Mouse (Mus musculus): ENCODE results near the gene BC051019. TPM values are rescaled to one million over a fixed set of nuclear protein-coding genes. Genes with fewer than 3 reads are reported as not detected.

Gene BC051019
- polyA plus RNA-seq, 1 experiment from 2014 or later: 0.37 TPM

GRCm38 (mm10) chr7:109680879-109681278 is 42.8 kb downstream of the BC051019 start:
- H3K9ac ChIP-seq (ENCODE audit: low read depth, low read length): no peak overlapping the region
- WGBS: 100% methylated on average over 1 of the region's 1 CpGs

GRCm38 (mm10) chr7:109680284-109680683 is 43.4 kb downstream of the BC051019 start:
- no peaks in the 10 kb centered on the region for H3K4me1 ChIP-seq (replicated peaks; ENCODE audit: control insufficient read depth, insufficient read depth, low read length)
- H3K9me3 ChIP-seq (ENCODE audit: control insufficient read depth, low read length): no peaks in the 10 kb centered on the region
- no peak overlapping the region for H3K4me3 ChIP-seq (ENCODE audit: low read depth, low read length)
- WGBS: 88% methylated on average over 2 of the region's 2 CpGs
- H3K9ac ChIP-seq (ENCODE audit: low read depth, low read length): no peak overlapping the region
- H3K36me3 ChIP-seq (ENCODE audit: control insufficient read depth, insufficient read depth, low read length): no peaks in the 10 kb centered on the region
- H3K27me3 ChIP-seq (ENCODE audit: control insufficient read depth, insufficient read depth, low read length): no peaks in the 10 kb centered on the region
- no peak overlapping the region for H3K4me2 ChIP-seq (replicated peaks; ENCODE audit: low read depth, low read length)
- no peak for DNase-seq (ENCODE audit: low spot score)
- no peak for ATAC-seq (ENCODE audit: low FRiP score)
- H3K27ac ChIP-seq (ENCODE audit: low read depth, low read length): no peak overlapping the region

More at GRCm38 (mm10) chr7:109680879-109681278, 42.8 kb downstream of the BC051019 start:
- DNase-seq (ENCODE audit: low spot score) (no peak), ATAC-seq (ENCODE audit: low FRiP score) (no peak)
- Histone ChIP-seq H3K36me3 (ENCODE audit: control insufficient read depth, insufficient read depth, low read length) (no peaks in the 10 kb centered on the region), H3K4me1 (replicated peaks; ENCODE audit: control insufficient read depth, insufficient read depth, low read length) (no peaks in the 10 kb centered on the region), H3K27ac (ENCODE audit: low read depth, low read length) (no peak overlapping the region), H3K9me3 (ENCODE audit: control insufficient read depth, low read length) (no peaks in the 10 kb centered on the region), H3K27me3 (ENCODE audit: control insufficient read depth, insufficient read depth, low read length) (no peaks in the 10 kb centered on the region), H3K4me3 (ENCODE audit: low read depth, low read length) (no peak overlapping the region), H3K4me2 (replicated peaks; ENCODE audit: low read depth, low read length) (no peak overlapping the region)

GRCm38 (mm10) chr7:109674944-109675628 is 48.6 kb downstream of the BC051019 start:
- whole genome bisulfite sequencing: 80% methylated on average over 4 of the region's 4 CpGs
- DNase-seq (ENCODE audit: low spot score): no peak
- H3K27ac ChIP-seq (ENCODE audit: low read depth, low read length): no peak overlapping the region

GRCm38 (mm10) chr7:109671581-109672471 is 51.8 kb downstream of the BC051019 start:
- ATAC-seq (ENCODE audit: low FRiP score): peak; percentile 96
- no peaks in the 10 kb centered on the region for H3K27me3 ChIP-seq (ENCODE audit: control insufficient read depth, insufficient read depth, low read length)
- H3K4me1 ChIP-seq (replicated peaks; ENCODE audit: control insufficient read depth, insufficient read depth, low read length): no peaks in the 10 kb centered on the region
- H3K27ac ChIP-seq (ENCODE audit: low read depth, low read length): peak overlapping the region; percentile 75
- no peaks in the 10 kb centered on the region for H3K36me3 ChIP-seq (ENCODE audit: control insufficient read depth, insufficient read depth, low read length)
- no peaks in the 10 kb centered on the region for H3K9me3 ChIP-seq (ENCODE audit: control insufficient read depth, low read length)
- H3K9ac ChIP-seq (ENCODE audit: low read depth, low read length): peak overlapping the region; percentile 81
- WGBS: 1% methylated on average over 36 of the region's 44 CpGs
- H3K4me3 ChIP-seq (ENCODE audit: low read depth, low read length): peak overlapping the region; percentile 59
- DNase-seq (ENCODE audit: low spot score): peak; percentile 78
- peak overlapping the region; percentile 97 for H3K4me2 ChIP-seq (replicated peaks; ENCODE audit: low read depth, low read length)

More at GRCm38 (mm10) chr7:109674944-109675628, 48.6 kb downstream of the BC051019 start:
- no peak overlapping the region for H3K9ac ChIP-seq (ENCODE audit: low read depth, low read length)
- no peak overlapping the region for H3K4me2 ChIP-seq (replicated peaks; ENCODE audit: low read depth, low read length)
- no peaks in the 10 kb centered on the region for H3K9me3 ChIP-seq (ENCODE audit: control insufficient read depth, low read length)
- ATAC-seq (ENCODE audit: low FRiP score): no peak
- H3K27me3 ChIP-seq (ENCODE audit: control insufficient read depth, insufficient read depth, low read length): no peaks in the 10 kb centered on the region
- H3K4me3 ChIP-seq (ENCODE audit: low read depth, low read length): no peak overlapping the region
- no peaks in the 10 kb centered on the region for H3K36me3 ChIP-seq (ENCODE audit: control insufficient read depth, insufficient read depth, low read length)
- no peaks in the 10 kb centered on the region for H3K4me1 ChIP-seq (replicated peaks; ENCODE audit: control insufficient read depth, insufficient read depth, low read length)

- no peaks in the 10 kb centered on the region for H3K4me1 ChIP-seq (replicated peaks; ENCODE audit: control insufficient read depth, insufficient read depth, low read length)
- no peaks in the 10 kb centered on the region for H3K36me3 ChIP-seq (ENCODE audit: control insufficient read depth, insufficient read depth, low read length)
- DNase-seq (ENCODE audit: low spot score) (no peak), ATAC-seq (ENCODE audit: low FRiP score) (no peak)
- no peak overlapping the region for H3K4me3 ChIP-seq (ENCODE audit: low read depth, low read length)
- H3K9me3 ChIP-seq (ENCODE audit: control insufficient read depth, low read length): no peaks in the 10 kb centered on the region
- no peaks in the 10 kb centered on the region for H3K27me3 ChIP-seq (ENCODE audit: control insufficient read depth, insufficient read depth, low read length)
- 83% methylated on average over 5 of the region's 5 CpGs for WGBS
- no peak overlapping the region for H3K9ac ChIP-seq (ENCODE audit: low read depth, low read length)
- no peak overlapping the region for H3K27ac ChIP-seq (ENCODE audit: low read depth, low read length)
- no peak overlapping the region for H3K4me2 ChIP-seq (replicated peaks; ENCODE audit: low read depth, low read length)
These were observed 54.1 kb downstream of the BC051019 start for GRCm38 (mm10) chr7:109669426-109670170.

GRCm38 (mm10) chr7:109666664-109667063 is 57.0 kb downstream of the BC051019 start:
- H3K4me2 ChIP-seq (replicated peaks; ENCODE audit: low read depth, low read length): no peak overlapping the region
- H3K27ac ChIP-seq (ENCODE audit: low read depth, low read length): no peak overlapping the region
- no peaks in the 10 kb centered on the region for H3K9me3 ChIP-seq (ENCODE audit: control insufficient read depth, low read length)
- H3K4me1 ChIP-seq (replicated peaks; ENCODE audit: control insufficient read depth, insufficient read depth, low read length): no peaks in the 10 kb centered on the region
- ATAC-seq (ENCODE audit: low FRiP score) (no peak), DNase-seq (ENCODE audit: low spot score) (no peak)
- 79% methylated on average over 5 of the region's 5 CpGs for WGBS
- no peaks in the 10 kb centered on the region for H3K27me3 ChIP-seq (ENCODE audit: control insufficient read depth, insufficient read depth, low read length)
- H3K9ac ChIP-seq (ENCODE audit: low read depth, low read length): no peak overlapping the region
- no peaks in the 10 kb centered on the region for H3K36me3 ChIP-seq (ENCODE audit: control insufficient read depth, insufficient read depth, low read length)
- no peak overlapping the region for H3K4me3 ChIP-seq (ENCODE audit: low read depth, low read length)

GRCm38 (mm10) chr7:109662626-109663025 is 61.0 kb downstream of the BC051019 start:
- no peak overlapping the region for H3K9ac ChIP-seq (ENCODE audit: low read depth, low read length)
- DNase-seq (ENCODE audit: low spot score) (no peak), ATAC-seq (ENCODE audit: low FRiP score) (no peak)
- no peak overlapping the region for H3K4me2 ChIP-seq (replicated peaks; ENCODE audit: low read depth, low read length)
- H3K27ac ChIP-seq (ENCODE audit: low read depth, low read length): no peak overlapping the region
- H3K27me3 ChIP-seq (ENCODE audit: control insufficient read depth, insufficient read depth, low read length): no peaks in the 10 kb centered on the region
- no peaks in the 10 kb centered on the region for H3K9me3 ChIP-seq (ENCODE audit: control insufficient read depth, low read length)
- no peak overlapping the region for H3K4me3 ChIP-seq (ENCODE audit: low read depth, low read length)
- H3K36me3 ChIP-seq (ENCODE audit: control insufficient read depth, insufficient read depth, low read length): no peaks in the 10 kb centered on the region
- 87% methylated on average over 4 of the region's 4 CpGs for WGBS
- no peaks in the 10 kb centered on the region for H3K4me1 ChIP-seq (replicated peaks; ENCODE audit: control insufficient read depth, insufficient read depth, low read length)

Data from hindbrain, embryonic 11.5 days (tissue).